Mouse (Mus musculus): ENCODE measurements at regions not wholly inside any gene's neighbourhood (a gene's known extent, or its start where the extent isn't known, plus 50 kb on each side); places are given as distances from the start of the nearest gene placed in this dataset.

DNA sequence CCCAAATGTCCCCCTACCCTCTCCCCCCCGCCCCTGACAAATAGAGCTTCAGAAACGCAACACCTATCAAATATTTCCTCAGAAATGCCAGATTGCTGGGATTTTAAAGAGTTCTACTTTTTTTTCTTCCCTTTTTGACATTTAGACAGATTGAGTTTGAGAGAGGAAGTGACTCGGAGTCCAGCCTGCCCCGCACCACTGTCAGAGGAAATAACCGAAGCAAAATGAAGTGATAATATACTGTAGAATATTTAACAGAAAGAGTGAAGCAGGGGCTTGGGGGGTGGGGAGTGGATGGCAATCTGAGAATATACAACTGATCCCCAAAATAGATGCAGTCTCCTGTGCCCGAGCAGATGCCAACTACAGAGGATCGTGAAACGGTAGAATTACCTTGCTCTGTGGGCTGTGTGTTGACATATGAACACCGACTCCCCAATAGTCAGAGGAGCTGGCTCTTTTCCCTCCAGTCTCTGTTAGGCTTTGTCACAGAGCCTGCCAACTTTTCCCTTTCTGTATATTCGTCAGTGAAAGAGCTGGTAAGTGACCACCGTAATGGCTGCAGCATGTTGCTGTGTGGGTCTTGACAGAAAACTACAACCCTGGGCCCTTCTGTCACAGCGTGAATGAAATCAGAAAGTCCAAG lies 2800.9 kb upstream of the Gm7489 start:
- intact Hi-C loops (cut with DNase I) = no loop called here
- DNase-seq (ENCODE audit: low spot score in 2 of 2) = no peak

DNA sequence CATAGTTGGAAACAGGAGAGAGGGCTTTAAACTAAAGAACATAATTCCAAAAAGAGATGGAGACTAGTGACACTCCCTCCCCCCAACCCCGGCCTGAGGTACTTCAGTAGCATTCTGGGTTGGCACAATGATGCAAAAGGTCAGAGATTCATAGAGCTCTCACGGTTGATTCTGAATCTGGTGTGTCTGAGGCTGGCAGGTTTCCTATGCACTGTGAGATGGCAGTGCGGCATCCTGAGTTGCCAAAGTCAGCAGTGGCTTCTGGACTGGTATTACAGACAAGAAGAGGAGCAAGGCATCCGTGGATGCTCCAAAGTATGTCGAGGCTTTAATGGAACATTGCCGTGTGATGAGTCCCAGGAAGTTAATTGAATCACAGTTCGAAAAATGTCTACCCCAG lies 2791.8 kb upstream of the Gm7489 start:
- intact Hi-C loops (cut with DNase I) = no loop called here
- no peak for DNase-seq (ENCODE audit: low spot score in 2 of 2)

DNA sequence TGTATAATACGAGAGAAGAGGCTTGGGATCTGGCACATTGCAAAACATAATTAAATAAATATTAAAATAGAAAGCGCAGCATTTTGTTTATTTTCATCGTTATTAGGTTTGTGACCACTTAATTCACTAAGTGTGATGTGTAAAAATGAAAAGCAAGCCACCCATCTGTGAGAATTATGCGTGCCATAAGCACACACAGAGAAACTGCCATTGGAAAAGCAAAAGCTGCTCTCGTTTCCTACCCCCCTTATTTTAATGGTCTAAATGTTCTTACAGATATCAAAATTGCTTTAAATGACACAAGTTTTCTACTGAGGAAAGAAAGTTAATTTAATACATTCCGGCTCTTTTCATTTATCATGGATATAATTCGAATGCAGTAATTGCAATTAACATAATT lies 2780.8 kb upstream of the Gm7489 start:
- no peak for DNase-seq (ENCODE audit: low spot score in 2 of 2)

GRCm38 (mm10) chr15:51104362-51104761 lies 2780.3 kb upstream of the Gm7489 start:
- intact Hi-C loops (cut with DNase I) = no loop called here
- no peak for DNase-seq (ENCODE audit: low spot score in 2 of 2)

More for the DNA sequence above, 2780.8 kb upstream of the Gm7489 start:
- intact Hi-C loops (cut with DNase I) = no loop called here

DNA sequence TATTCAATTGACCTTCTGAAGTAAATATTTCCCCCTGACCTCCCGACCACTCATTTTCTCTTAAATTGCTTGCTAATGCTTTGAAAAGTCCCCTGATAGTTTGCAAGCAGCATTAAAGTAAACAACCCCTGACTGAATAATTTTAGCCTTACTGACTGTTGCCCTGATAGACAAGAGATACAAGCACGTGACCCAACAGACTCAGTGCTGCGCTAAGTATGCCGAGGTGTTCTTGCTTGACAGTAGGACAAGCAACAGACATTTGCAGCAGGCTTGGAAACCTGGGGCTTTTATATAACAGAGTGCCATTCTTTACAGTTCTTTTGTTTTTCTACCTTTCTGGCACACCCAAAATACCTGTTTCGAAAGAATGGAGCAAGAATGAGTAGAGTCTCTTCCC lies 2779.9 kb upstream of the Gm7489 start:
- DNase-seq (ENCODE audit: low spot score in 2 of 2) = no peak
- intact Hi-C loops (cut with DNase I) = no loop called here

DNA sequence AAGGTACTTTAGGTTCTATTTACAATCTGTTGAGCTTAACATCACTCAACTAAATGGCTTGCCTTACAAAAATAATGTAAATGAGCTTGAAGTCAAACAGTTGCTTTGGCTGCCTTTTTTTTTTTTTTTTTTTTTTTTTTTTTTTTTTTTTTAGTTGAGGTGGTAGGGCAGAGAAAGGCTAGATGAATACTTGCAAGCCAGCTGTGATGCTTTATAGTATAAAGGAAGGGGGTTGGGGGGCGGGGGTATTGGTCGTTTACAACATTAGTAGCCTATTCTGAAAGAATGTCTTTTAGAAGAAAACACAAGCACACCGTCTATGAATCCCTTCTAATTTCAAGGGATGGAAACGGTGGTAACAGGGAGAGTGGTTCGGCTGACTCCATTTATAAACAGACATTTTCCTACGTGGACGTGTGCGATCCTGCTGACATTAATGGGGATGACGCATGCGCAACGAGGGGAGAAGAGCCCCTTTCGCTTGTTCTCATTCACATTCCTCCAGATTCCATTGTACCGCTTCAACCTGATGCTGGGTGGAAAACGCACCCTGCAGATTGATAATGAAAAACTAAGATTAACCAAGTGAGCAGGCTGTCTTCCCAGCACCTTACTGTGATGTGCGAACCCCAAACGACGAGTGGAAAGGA lies 2779.2 kb upstream of the Gm7489 start:
- intact Hi-C loops (cut with DNase I) = no loop called here
- DNase-seq (ENCODE audit: low spot score in 2 of 2) = no peak

- intact Hi-C loops (cut with DNase I) = no loop called here
- DNase-seq (ENCODE audit: low spot score in 2 of 2) = no peak
Observed at GRCm38 (mm10) chr15:51110186-51110585, 2774.5 kb upstream of the Gm7489 start.

- DNase-seq (ENCODE audit: low spot score in 2 of 2) = no peak
- intact Hi-C loops (cut with DNase I) = no loop called here
Observed at GRCm38 (mm10) chr15:51125896-51126295, 2758.8 kb upstream of the Gm7489 start.

GRCm38 (mm10) chr15:51131017-51131416 lies 2753.7 kb upstream of the Gm7489 start:
- intact Hi-C loops (cut with DNase I) = no loop called here
- no peak for DNase-seq (ENCODE audit: low spot score in 2 of 2)

GRCm38 (mm10) chr15:51136121-51136520 lies 2748.6 kb upstream of the Gm7489 start:
- intact Hi-C loops (cut with DNase I) = no loop called here
- DNase-seq (ENCODE audit: low spot score in 2 of 2) = peak; percentile 15 to 26

GRCm38 (mm10) chr15:51139507-51139906 lies 2745.2 kb upstream of the Gm7489 start:
- DNase-seq (ENCODE audit: low spot score in 2 of 2) = peak; percentile 42 to 53
- intact Hi-C loops (cut with DNase I) = no loop called here

DNA sequence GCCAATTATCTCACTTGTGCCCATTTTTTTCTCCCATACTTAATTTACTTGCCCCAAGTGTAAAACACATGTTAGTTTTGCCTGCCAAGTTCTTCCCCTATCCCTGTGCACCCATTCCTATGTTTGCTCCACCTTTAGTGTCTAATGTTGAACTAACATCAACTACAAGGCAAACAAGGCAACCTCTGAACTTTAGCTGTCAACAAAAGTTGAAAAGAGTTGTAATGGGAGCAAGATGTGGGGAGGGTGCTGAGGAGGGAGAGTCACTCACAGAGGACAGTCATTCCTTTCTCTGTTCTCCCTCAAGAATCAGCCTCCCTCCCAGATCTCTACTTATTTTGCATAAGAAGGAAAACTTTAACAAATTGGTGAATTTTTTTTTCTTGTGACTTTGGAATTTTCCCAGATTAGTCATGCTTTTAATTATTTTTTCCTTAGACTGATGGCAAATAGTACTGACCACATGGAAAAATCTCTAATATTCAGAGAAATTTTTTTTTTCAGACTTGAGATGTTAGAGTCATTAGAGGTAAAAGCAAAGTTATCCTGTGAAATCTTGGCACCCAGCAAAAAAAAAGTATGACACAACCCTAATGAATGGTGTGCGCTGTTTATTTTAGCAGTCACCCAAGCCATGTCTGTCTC lies 2710.6 kb upstream of the Gm7489 start:
- no peak for DNase-seq (ENCODE audit: low spot score in 2 of 2)
- intact Hi-C loops (cut with DNase I) = no loop called here

GRCm38 (mm10) chr15:51176466-51176865 lies 2708.2 kb upstream of the Gm7489 start:
- peak in 1 of 2 experiments; percentile 1 for DNase-seq (ENCODE audit: low spot score in 2 of 2)
- intact Hi-C loops (cut with DNase I) = no loop called here

GRCm38 (mm10) chr15:51189134-51189533 lies 2695.6 kb upstream of the Gm7489 start:
- intact Hi-C loops (cut with DNase I) = no loop called here
- DNase-seq (ENCODE audit: low spot score in 2 of 2) = no peak

- intact Hi-C loops (cut with DNase I) = no loop called here
- DNase-seq (ENCODE audit: low spot score in 2 of 2) = no peak
Observed at GRCm38 (mm10) chr15:51197466-51198158, 2687.1 kb upstream of the Gm7489 start.

- peak; percentile 22 to 38 for DNase-seq (ENCODE audit: low spot score in 2 of 2)
- intact Hi-C loops (cut with DNase I) = no loop called here
Observed at GRCm38 (mm10) chr15:51203351-51203750, 2681.4 kb upstream of the Gm7489 start.

GRCm38 (mm10) chr15:51206050-51206449 lies 2678.7 kb upstream of the Gm7489 start:
- intact Hi-C loops (cut with DNase I) = no loop called here
- DNase-seq (ENCODE audit: low spot score in 2 of 2) = peak; percentile 33 to 44

DNA sequence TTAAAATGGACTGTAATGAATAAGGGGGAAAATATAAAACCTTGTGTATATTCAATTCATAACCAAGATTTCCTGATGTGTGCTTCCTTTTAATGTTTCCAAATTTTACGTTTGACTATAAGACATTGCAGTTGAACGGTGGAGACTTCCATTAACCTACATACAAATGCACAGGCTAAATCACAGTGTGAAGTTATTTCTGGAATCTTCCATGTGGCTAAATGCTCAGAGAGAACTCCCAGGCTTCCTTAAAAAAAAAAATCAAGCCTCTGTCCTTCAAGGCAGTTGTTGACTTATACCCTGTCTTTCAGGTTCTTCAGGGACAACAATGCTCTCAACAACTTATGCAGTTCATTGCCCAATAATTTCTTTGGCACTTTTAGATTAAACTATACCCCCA lies 2677.9 kb upstream of the Gm7489 start:
- intact Hi-C loops (cut with DNase I) = no loop called here

GRCm38 (mm10) chr15:51234873-51235272 lies 2649.8 kb upstream of the Gm7489 start:
- intact Hi-C loops (cut with DNase I) = no loop called here
- DNase-seq (ENCODE audit: low spot score in 2 of 2) = no peak

More for the DNA sequence above, 2677.9 kb upstream of the Gm7489 start:
- DNase-seq (ENCODE audit: low spot score in 2 of 2) = peak in 1 of 2 experiments; percentile 9

DNA sequence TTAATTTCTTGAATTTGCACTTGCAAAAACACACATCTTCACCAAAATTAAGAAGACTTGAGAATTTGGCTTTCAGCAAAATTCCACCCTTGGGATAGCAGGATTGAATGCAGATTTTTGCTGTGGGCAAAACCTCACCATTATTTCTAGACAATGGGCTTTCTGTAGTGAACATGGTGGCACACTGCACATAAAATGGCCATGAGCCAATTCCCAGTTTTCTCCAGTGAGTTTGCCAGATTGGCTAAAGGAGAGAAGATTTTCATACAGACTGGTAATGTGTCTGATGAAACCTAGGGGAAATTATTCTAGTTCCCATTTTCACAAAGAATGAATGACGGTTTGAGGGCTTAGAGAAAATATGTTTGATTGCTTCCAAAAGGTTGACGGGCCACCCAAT lies 2640.1 kb upstream of the Gm7489 start:
- intact Hi-C loops (cut with DNase I) = no loop called here

More for the DNA sequence above, 2640.1 kb upstream of the Gm7489 start:
- no peak for DNase-seq (ENCODE audit: low spot score in 2 of 2)

Data from left cerebral cortex, postnatal 14 days (tissue).